ENCODE assay signal across 14 mouse cellular contexts in genomic region chr4:34661927-34662326, GRCm38 (mm10). TPM values are rescaled to one million over a fixed set of nuclear protein-coding genes. Genes with fewer than 3 reads are reported as not detected.
DNase-seq lines count a peak whose midpoint lies in the region; ATAC-seq lines count a peak whose summit lies in the region.
"Had no signal": no experiment of that assay in that cellular context is flagged by ENCODE, and none has a peak within 500 bp of the region (broad histone marks: within the 10 kb centered on the region; RNA-seq: fewer than 3 reads in every experiment).

No protein-coding gene starts in this region.

- no peak overlapping the region for H3K4me2 ChIP-seq in neural tube, embryonic 15.5 days

- H3K9me3 ChIP-seq in neural tube, embryonic 15.5 days (replicated peaks), result no peaks in the 10 kb centered on the region
- H3K9me3 ChIP-seq: heart, embryonic 10.5 days had no signal

- H3K4me1 ChIP-seq in neural tube, embryonic 15.5 days, result no peaks in the 10 kb centered on the region
- H3K4me1 ChIP-seq: heart, embryonic 10.5 days had no signal

- peaks cover 83% of the 10 kb centered on the region for H3K36me3 ChIP-seq in neural tube, embryonic 15.5 days

- no peak overlapping the region for H3K9ac ChIP-seq in neural tube, embryonic 15.5 days (replicated peaks)

- 83% methylated on average over 6 of the region's 6 CpGs for WGBS in neural tube, embryonic 15.5 days

- intact Hi-C loops in left cerebral cortex, postnatal 10 days (cut with DNase I), result no loop called here

- no peaks in the 10 kb centered on the region for H3K27me3 ChIP-seq in neural tube, embryonic 15.5 days (replicated peaks)

- H3K27ac ChIP-seq in neural tube, embryonic 15.5 days (replicated peaks), result no peak overlapping the region
- H3K27ac ChIP-seq: heart, embryonic 10.5 days had no signal

- peak; percentile 83 for ATAC-seq in frontal cortex, adult (ENCODE audit: low TSS enrichment)
- ATAC-seq in neural tube, embryonic 15.5 days (ENCODE audit: low FRiP score), result no peak

- no peak overlapping the region for H3K4me3 ChIP-seq in neural tube, embryonic 15.5 days (replicated peaks)
- H3K4me3 ChIP-seq: erythroblast, embryonic 14.5 days; heart, embryonic 10.5 days had no signal

- DNase-seq in frontal cortex, postnatal 14 days (ENCODE audit: low spot score in 2 of 2), result no peak
- DNase-seq in left cerebral cortex, adult 18-20 months (ENCODE audit: low spot score in 2 of 2), result peak; percentile 21 to 55
- no peak for DNase-seq in left cerebral cortex, postnatal 10 days (ENCODE audit: extremely low spot score in 1 of 2, low spot score in 2 of 2)
- DNase-seq in right cerebral cortex, postnatal 25 days, result peak; percentile 22
- DNase-seq in right cerebral cortex, postnatal 4 days, result no peak
- DNase-seq in natural killer cell, adult 2 months (ENCODE audit: low spot score in 2 of 2), result no peak
- DNase-seq: adrenal gland, postnatal 25 days; B cell, adult 2 months; lung, postnatal 14 days; thymus, adult 2 months had no signal

RNA-seq across cellular contexts. Expression of gene Slc35a1, which starts 25.3 kb away (rescaled TPM):
- total RNA-seq in left cerebral cortex, adult 18-20 months (2021), result 10 to 100 TPM; 16.7 to 19.4 TPM
- total RNA-seq in left cerebral cortex, postnatal 10 days (2021), result 10 to 100 TPM; 25.6 to 26.2 TPM
- polyA plus RNA-seq in neural tube, embryonic 15.5 days (2015; fragmentation: Nextera tagmentation; extraction: Ambion mirVana), result 45.7 and 48.1 TPM in 2 replicates

RNA-seq across cellular contexts. Expression of gene Rars2, which starts 47.2 kb away (rescaled TPM):
- 10 to 100 TPM; 21.4 to 23.5 TPM for total RNA-seq in left cerebral cortex, adult 18-20 months (2021)
- 10 to 100 TPM; 26.9 to 31.4 TPM for total RNA-seq in left cerebral cortex, postnatal 10 days (2021)
- polyA plus RNA-seq in neural tube, embryonic 15.5 days (2015; fragmentation: Nextera tagmentation; extraction: Ambion mirVana), result 51.0 and 55.4 TPM in 2 replicates

RNA-seq across cellular contexts. Expression of gene Orc3, which starts 47.2 kb away (rescaled TPM):
- total RNA-seq in left cerebral cortex, adult 18-20 months (2021), result 10 to 100 TPM; 37.0 to 42.5 TPM
- 10 to 100 TPM; 43.1 to 43.7 TPM for total RNA-seq in left cerebral cortex, postnatal 10 days (2021)
- 70.9 and 75.0 TPM in 2 replicates for polyA plus RNA-seq in neural tube, embryonic 15.5 days (2015; fragmentation: Nextera tagmentation; extraction: Ambion mirVana)

Comparison
In these comparisons a context has a peak if more than half of its experiments do, and no peak if none do; other contexts are left out.
1. DNase-seq: peak in left cerebral cortex, adult 18-20 months (2 of 2) and right cerebral cortex, postnatal 25 days (single experiment); none in frontal cortex, postnatal 14 days (0 of 2), left cerebral cortex, postnatal 10 days (0 of 2), right cerebral cortex, postnatal 4 days (single experiment) and natural killer cell, adult 2 months (0 of 2).